Mouse (Mus musculus) liver, postnatal 0 days (tissue): ENCODE data around the gene Atp6v1g2.

Experiments used
- CTCF ChIP-seq: sonication (generic); IDR thresholded peaks from 2 replicates; pipeline ENCODE4 v1.5.1; 2016; ENCODE audit warnings: antibody characterized with exemption, low read depth
- EP300 ChIP-seq: IDR thresholded peaks from 2 replicates; pipeline ENCODE4 v1.6.1; 2016; ENCODE audit warnings: antibody characterized with exemption, low read depth, mild to moderate bottlenecking

DNA sequence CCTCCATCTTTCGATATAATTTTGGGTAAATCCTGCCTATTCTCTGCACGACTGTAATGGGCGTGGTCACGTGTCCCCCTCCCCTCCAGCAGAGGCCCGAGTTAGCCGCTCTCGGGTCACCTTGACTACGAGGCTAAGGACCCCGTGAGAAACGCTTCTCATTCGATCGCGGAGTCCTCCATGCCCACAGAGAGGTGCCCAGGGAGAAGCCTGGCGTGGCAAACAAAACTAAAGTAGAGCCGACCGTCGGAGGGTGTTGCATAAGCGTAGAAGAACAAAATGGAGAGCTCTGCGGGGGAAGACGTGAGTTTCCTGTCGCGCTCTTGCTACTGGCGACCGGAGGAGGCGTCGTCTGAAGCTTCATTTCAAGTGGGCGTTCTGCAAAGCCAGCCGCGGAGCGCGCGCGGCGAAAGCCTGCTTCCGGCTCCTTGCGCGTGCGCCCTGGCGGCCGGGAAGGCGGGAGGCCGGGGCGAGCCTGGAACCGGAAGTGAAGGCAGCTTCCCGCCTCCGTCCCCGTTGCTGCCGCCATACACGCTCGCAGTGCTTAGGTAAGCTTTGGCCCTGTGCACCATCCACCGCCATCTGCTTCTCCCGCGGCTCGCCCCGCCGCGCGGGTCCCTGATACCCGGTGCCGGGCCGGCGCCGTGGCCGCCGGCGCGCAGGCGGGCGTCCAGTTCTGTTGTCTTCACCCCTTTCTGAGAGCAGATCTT is 8.0 kb downstream of the Atp6v1g2 start, which contains the start of gene Ddx39b:
- TF ChIP-seq CTCF (peak; percentile 26; the same call in 1 of the 2 replicates), EP300 (peak; percentile 86)
